8 mouse cellular contexts compared by ENCODE assay signal in genomic region chr2:118975855-118976254, GRCm38 (mm10). TPM values are rescaled to one million over a fixed set of nuclear protein-coding genes. Genes with fewer than 3 reads are reported as not detected.
A peak's percentile ranks its signal among the peaks of the same experiment; 100 is the strongest.
DNase-seq lines count a peak whose midpoint lies in the region; ATAC-seq and TF ChIP-seq lines count a peak whose summit lies in the region.

No protein-coding gene starts in this region.

- peak overlapping the region; percentile 65 for H3K4me3 ChIP-seq in heart, embryonic 13.5 days
- peak overlapping the region; percentile 63 for H3K4me3 ChIP-seq in ES-Bruce4 (ENCODE audit: low read depth, low read length)
- peak overlapping the region; percentile 63 for H3K4me3 ChIP-seq in embryonic facial prominence, embryonic 13.5 days
- peak overlapping the region; percentile 68 for H3K4me3 ChIP-seq in intestine, embryonic 16.5 days (ENCODE audit: low read length)
- peak overlapping the region; percentile 57 for H3K4me3 ChIP-seq in midbrain, embryonic 14.5 days (replicated peaks; ENCODE audit: low read depth, low read length)

- TF ChIP-seq EP300 in ES-Bruce4 (IDR thresholded peaks at IDR 0.05; ENCODE audit: insufficient read depth, low read depth, low read length), result no peak

- no peak for DNase-seq in heart, postnatal 14 days
- peak; percentile 51 for DNase-seq in midbrain, embryonic 14.5 days
- no peak for DNase-seq in adipocyte (ENCODE audit: low spot score)
- no peak for DNase-seq in gastrocnemius, postnatal 25 days

- H3K27me3 ChIP-seq in heart, embryonic 13.5 days (replicated peaks), result peaks cover 46% of the 10 kb centered on the region
- H3K27me3 ChIP-seq in ES-Bruce4 (ENCODE audit: control insufficient read depth, insufficient read depth, low read length, poor library complexity, severe bottlenecking), result 0 out of 2 replicates have a peak, but pooled peaks cover 2% of the 10 kb centered on the region
- H3K27me3 ChIP-seq in embryonic facial prominence, embryonic 13.5 days, result peaks cover 59% of the 10 kb centered on the region
- peaks cover 19% of the 10 kb centered on the region for H3K27me3 ChIP-seq in intestine, embryonic 16.5 days (replicated peaks; ENCODE audit: control insufficient read depth, insufficient read depth, low read length)
- peaks cover 42% of the 10 kb centered on the region for H3K27me3 ChIP-seq in midbrain, embryonic 14.5 days (ENCODE audit: control insufficient read depth, insufficient read depth, low read length)

- H3K9me3 ChIP-seq in heart, embryonic 13.5 days, result no peaks in the 10 kb centered on the region
- H3K9me3 ChIP-seq in ES-Bruce4 (replicated peaks; ENCODE audit: control insufficient read depth, insufficient read depth, low read length, poor library complexity, severe bottlenecking), result no peaks in the 10 kb centered on the region
- H3K9me3 ChIP-seq in embryonic facial prominence, embryonic 13.5 days, result no peaks in the 10 kb centered on the region
- H3K9me3 ChIP-seq in intestine, embryonic 16.5 days (ENCODE audit: control insufficient read depth, low read length), result no peaks in the 10 kb centered on the region
- no peaks in the 10 kb centered on the region for H3K9me3 ChIP-seq in midbrain, embryonic 14.5 days (ENCODE audit: control insufficient read depth, low read length)

- no peak for TF ChIP-seq POLR2A in ES-Bruce4 (IDR thresholded peaks at IDR 0.05; ENCODE audit: insufficient read depth, low read length)

- 0 out of 2 replicates have a peak, but pooled peaks have one; percentile 8 for ATAC-seq in heart, embryonic 13.5 days (ENCODE audit: extremely low read depth, insufficient number of reproducible peaks, low FRiP score, low TSS enrichment)
- ATAC-seq in embryonic facial prominence, embryonic 13.5 days (ENCODE audit: insufficient number of reproducible peaks, insufficient read depth, low FRiP score, low TSS enrichment, low read depth), result no peak
- peak; percentile 5; the same call in 1 of the 2 replicates for ATAC-seq in intestine, embryonic 16.5 days
- 0 out of 2 replicates have a peak, but pooled peaks have one; percentile 19 for ATAC-seq in midbrain, embryonic 14.5 days (ENCODE audit: low FRiP score, low TSS enrichment)

- WGBS in heart, embryonic 13.5 days, result 6% methylated on average over 15 of the region's 15 CpGs
- 3% methylated on average over 15 of the region's 15 CpGs for WGBS in embryonic facial prominence, embryonic 13.5 days
- WGBS in intestine, embryonic 16.5 days, result 3% methylated on average over 15 of the region's 15 CpGs
- 4% methylated on average over 15 of the region's 15 CpGs for WGBS in midbrain, embryonic 14.5 days

- H3K27ac ChIP-seq in heart, embryonic 13.5 days (replicated peaks), result no peak overlapping the region
- no peak overlapping the region for H3K27ac ChIP-seq in ES-Bruce4 (ENCODE audit: insufficient read depth, low read length)
- H3K27ac ChIP-seq in embryonic facial prominence, embryonic 13.5 days, result no peak overlapping the region
- no peak overlapping the region for H3K27ac ChIP-seq in intestine, embryonic 16.5 days (ENCODE audit: low read length)
- H3K27ac ChIP-seq in midbrain, embryonic 14.5 days (replicated peaks; ENCODE audit: low read depth, low read length), result no peak overlapping the region

- H3K9ac ChIP-seq in heart, embryonic 13.5 days, result peak overlapping the region; percentile 84
- H3K9ac ChIP-seq in ES-Bruce4 (ENCODE audit: low read depth, poor library complexity, severe bottlenecking), result peak overlapping the region; percentile 60
- peak overlapping the region; percentile 84 for H3K9ac ChIP-seq in embryonic facial prominence, embryonic 13.5 days
- H3K9ac ChIP-seq in intestine, embryonic 16.5 days (ENCODE audit: low read depth, low read length), result peak overlapping the region; percentile 76
- H3K9ac ChIP-seq in midbrain, embryonic 14.5 days (replicated peaks; ENCODE audit: low read length), result peak overlapping the region; percentile 73

- peak overlapping the region; percentile 90 for H3K4me2 ChIP-seq in heart, embryonic 13.5 days
- peak overlapping the region; percentile 93 for H3K4me2 ChIP-seq in embryonic facial prominence, embryonic 13.5 days
- peak overlapping the region; percentile 99 for H3K4me2 ChIP-seq in intestine, embryonic 16.5 days (ENCODE audit: low read depth, low read length)
- H3K4me2 ChIP-seq in midbrain, embryonic 14.5 days (ENCODE audit: low read length), result peak overlapping the region; percentile 87

- H3K36me3 ChIP-seq in heart, embryonic 13.5 days, result no peaks in the 10 kb centered on the region
- no peaks in the 10 kb centered on the region for H3K36me3 ChIP-seq in ES-Bruce4 (ENCODE audit: control insufficient read depth, insufficient read depth, low read length, poor library complexity, severe bottlenecking)
- H3K36me3 ChIP-seq in embryonic facial prominence, embryonic 13.5 days, result no peaks in the 10 kb centered on the region
- H3K36me3 ChIP-seq in intestine, embryonic 16.5 days (ENCODE audit: control insufficient read depth, insufficient read depth, low read length), result no peaks in the 10 kb centered on the region
- H3K36me3 ChIP-seq in midbrain, embryonic 14.5 days (ENCODE audit: control insufficient read depth, insufficient read depth, low read length), result no peaks in the 10 kb centered on the region

- intact Hi-C loops in heart, postnatal 14 days (cut with DNase I), result loop anchor here (10.0 kb wide), 2 partner anchors 211 to 341 kb away; partner anchors contain the start of gene Ccdc9b

- TF ChIP-seq CTCF in ES-Bruce4 (IDR thresholded peaks at IDR 0.05; ENCODE audit: low read depth, low read length), result no peak

- peaks cover 15% of the 10 kb centered on the region for H3K4me1 ChIP-seq in heart, embryonic 13.5 days
- H3K4me1 ChIP-seq in ES-Bruce4 (ENCODE audit: control insufficient read depth, insufficient read depth, low read length), result no peaks in the 10 kb centered on the region
- H3K4me1 ChIP-seq in embryonic facial prominence, embryonic 13.5 days, result peaks cover 17% of the 10 kb centered on the region
- peaks cover 12% of the 10 kb centered on the region; the same call in 1 of the 2 replicates for H3K4me1 ChIP-seq in intestine, embryonic 16.5 days (ENCODE audit: control insufficient read depth, insufficient read depth, low read length)
- peaks cover 6% of the 10 kb centered on the region for H3K4me1 ChIP-seq in midbrain, embryonic 14.5 days (ENCODE audit: control insufficient read depth, insufficient read depth, low read length)

RNA-seq across cellular contexts. Expression of gene Chst14, which starts 49.6 kb away (rescaled TPM):
- 19.4 and 21.6 TPM in 2 replicates for polyA plus RNA-seq in heart, embryonic 13.5 days (2015; fragmentation: Nextera tagmentation; extraction: Ambion mirVana)
- 10 to 100 TPM; 10.2 to 11.3 TPM for total RNA-seq in heart, postnatal 14 days (2021)
- polyA plus RNA-seq in ES-Bruce4 (2011; ENCODE audit: insufficient read depth, insufficient read length, low read depth, missing spikeins), result 9.3 and 10.3 TPM in 2 replicates
- 48.8 and 54.9 TPM in 2 replicates for polyA plus RNA-seq in embryonic facial prominence, embryonic 13.5 days (2015; fragmentation: Nextera tagmentation; extraction: Ambion mirVana)
- polyA plus RNA-seq in intestine, embryonic 16.5 days (2015; fragmentation: Nextera tagmentation; extraction: Ambion mirVana), result 16.1 and 16.6 TPM in 2 replicates
- polyA plus RNA-seq in midbrain, embryonic 14.5 days (2014; fragmentation: Nextera tagmentation; extraction: Ambion mirVana), result 3.0 and 7.1 TPM in 2 replicates
- total RNA-seq in gastrocnemius, postnatal 25 days (2021), result 1 to 10 TPM; 2.8 TPM

RNA-seq across cellular contexts. Expression of gene Ccdc32, which starts 53.3 kb away (rescaled TPM):
- polyA plus RNA-seq in heart, embryonic 13.5 days (2015; fragmentation: Nextera tagmentation; extraction: Ambion mirVana), result 16.0 and 17.6 TPM in 2 replicates
- total RNA-seq in heart, postnatal 14 days (2021), result 10 to 100 TPM; 12.8 TPM
- polyA plus RNA-seq in ES-Bruce4 (2011; ENCODE audit: insufficient read depth, insufficient read length, low read depth, missing spikeins), result 8.7 and 9.2 TPM in 2 replicates
- polyA plus RNA-seq in embryonic facial prominence, embryonic 13.5 days (2015; fragmentation: Nextera tagmentation; extraction: Ambion mirVana), result 25.4 and 25.7 TPM in 2 replicates
- polyA plus RNA-seq in intestine, embryonic 16.5 days (2015; fragmentation: Nextera tagmentation; extraction: Ambion mirVana), result 37.6 and 39.9 TPM in 2 replicates
- polyA plus RNA-seq in midbrain, embryonic 14.5 days (2014; fragmentation: Nextera tagmentation; extraction: Ambion mirVana), result 37.0 and 40.6 TPM in 2 replicates
- total RNA-seq in gastrocnemius, postnatal 25 days (2021), result 1 to 10 TPM; 3.7 to 4.8 TPM

RNA-seq across cellular contexts. Expression of gene Rpusd2, which starts 58.7 kb away (rescaled TPM):
- 4.1 and 4.6 TPM in 2 replicates for polyA plus RNA-seq in heart, embryonic 13.5 days (2015; fragmentation: Nextera tagmentation; extraction: Ambion mirVana)
- total RNA-seq in heart, postnatal 14 days (2021), result 1 to 10 TPM; 4.1 to 4.3 TPM
- 16.2 and 16.8 TPM in 2 replicates for polyA plus RNA-seq in ES-Bruce4 (2011; ENCODE audit: insufficient read depth, insufficient read length, low read depth, missing spikeins)
- polyA plus RNA-seq in embryonic facial prominence, embryonic 13.5 days (2015; fragmentation: Nextera tagmentation; extraction: Ambion mirVana), result 4.2 and 4.9 TPM in 2 replicates
- 3.9 TPM in 2 replicates for polyA plus RNA-seq in intestine, embryonic 16.5 days (2015; fragmentation: Nextera tagmentation; extraction: Ambion mirVana)
- 4.5 and 5.0 TPM in 2 replicates for polyA plus RNA-seq in midbrain, embryonic 14.5 days (2014; fragmentation: Nextera tagmentation; extraction: Ambion mirVana)
- total RNA-seq in gastrocnemius, postnatal 25 days (2021), result 1 to 10 TPM; 2.4 to 2.5 TPM
